Mouse (Mus musculus) stomach, embryonic 15.5 days (tissue): ENCODE data around the gene Plekha6. TPM values are rescaled to one million over a fixed set of nuclear protein-coding genes. Genes with fewer than 3 reads are reported as not detected.

Experiments
- ATAC-seq: fragments of 200-750 bp; cut with Nextera tagmentation; 2 replicates; pipeline ENCODE4 v1.8.0; 2017; ENCODE audit warnings: low read depth, moderate number of reproducible peaks, moderate TSS enrichment; ENCODE audit not compliant: insufficient read depth, low FRiP score
- H3K27ac ChIP-seq: fragments of 300-500 bp; sonication (generic); 2 replicates; pipeline ENCODE4 v1.5.1; 2015; ENCODE audit warnings: mild to moderate bottlenecking, inconsistent platforms
- H3K27me3 ChIP-seq: fragments of 300-500 bp; sonication (generic); replicated peaks from 2 replicates; pipeline ENCODE4 v1.6.1; 2015; ENCODE audit warnings: inconsistent platforms
- H3K36me3 ChIP-seq: fragments of 300-500 bp; sonication (generic); 2 replicates; pipeline ENCODE4 v1.6.1; 2015; ENCODE audit warnings: inconsistent platforms
- H3K4me1 ChIP-seq: fragments of 300-500 bp; sonication (generic); 2 replicates; pipeline ENCODE4 v1.6.1; 2015; ENCODE audit warnings: inconsistent platforms
- H3K4me2 ChIP-seq: fragments of 300-500 bp; sonication (generic); 2 replicates; pipeline ENCODE4 v1.6.1; 2015; ENCODE audit warnings: mild to moderate bottlenecking, inconsistent platforms
- H3K4me3 ChIP-seq: fragments of 300-500 bp; sonication (generic); replicated peaks from 2 replicates; pipeline ENCODE4 v1.5.1; 2015; ENCODE audit warnings: inconsistent platforms
- H3K9ac ChIP-seq: fragments of 300-500 bp; sonication (generic); 2 replicates; pipeline ENCODE4 v1.6.1; 2015; ENCODE audit warnings: inconsistent platforms
- H3K9me3 ChIP-seq: fragments of 300-500 bp; sonication (generic); 2 replicates; pipeline ENCODE4 v1.6.1; 2016; ENCODE audit warnings: inconsistent platforms
- WGBS: fragments of 180-500 bp; shearing (Covaris S2); methylation state at CpG from one replicate; pipeline ENCODE4 v1.1.7; 2015; 5-methylcytosine and 5-hydroxymethylcytosine counted together
- polyA plus RNA-seq: library from polyadenylated mRNA; unstranded; fragments of >200 nt; fragmentation: Nextera tagmentation; extraction: Ambion mirVana; gene quantifications from 2 replicates; pipeline ENCODE4 v1.2.1, GENCODE M21; 2015

Gene Plekha6
- polyA plus RNA-seq, 1 experiment from 2014 or later = 16.5 TPM

- Histone ChIP-seq H3K36me3 (0 out of 2 replicates have a peak, but pooled peaks cover 8% of the 10 kb centered on the region), H3K4me1 (no peaks in the 10 kb centered on the region), H3K27ac (no peak overlapping the region), H3K9ac (no peak overlapping the region), H3K9me3 (no peaks in the 10 kb centered on the region), H3K4me2 (no peak overlapping the region), H3K4me3 (no peak overlapping the region), H3K27me3 (no peaks in the 10 kb centered on the region)
- ATAC-seq = no peak
- 85% methylated on average over 6 of the region's 6 CpGs for WGBS
Measured at GRCm38 (mm10) chr1:133291888-133292287, 127.9 kb downstream of the Plekha6 start.

- Histone ChIP-seq H3K27ac (no peak overlapping the region), H3K9me3 (no peaks in the 10 kb centered on the region), H3K4me2 (no peak overlapping the region), H3K36me3 (0 out of 2 replicates have a peak, but pooled peaks cover 5% of the 10 kb centered on the region), H3K4me1 (no peaks in the 10 kb centered on the region), H3K4me3 (no peak overlapping the region), H3K27me3 (no peaks in the 10 kb centered on the region), H3K9ac (no peak overlapping the region)
- no peak for ATAC-seq
Measured at GRCm38 (mm10) chr1:133292608-133293007, 128.6 kb downstream of the Plekha6 start.

- H3K4me1 ChIP-seq = no peaks in the 10 kb centered on the region
- peaks cover 12% of the 10 kb centered on the region; the same call in 1 of the 2 replicates for H3K36me3 ChIP-seq
- ATAC-seq = no peak
- no peaks in the 10 kb centered on the region for H3K27me3 ChIP-seq
- WGBS = 87% methylated on average over 9 of the region's 9 CpGs
- no peak overlapping the region for H3K4me3 ChIP-seq
- no peak overlapping the region for H3K9ac ChIP-seq
- H3K9me3 ChIP-seq = no peaks in the 10 kb centered on the region
- H3K27ac ChIP-seq = no peak overlapping the region
- no peak overlapping the region for H3K4me2 ChIP-seq
Measured at GRCm38 (mm10) chr1:133296376-133296775, 132.4 kb downstream of the Plekha6 start.

- no peak overlapping the region for H3K4me2 ChIP-seq
Measured at GRCm38 (mm10) chr1:133298816-133299215, 134.8 kb downstream of the Plekha6 start.

GRCm38 (mm10) chr1:133302540-133302939, 138.5 kb downstream of the Plekha6 start:
- Histone ChIP-seq H3K36me3 (peaks cover 12% of the 10 kb centered on the region; the same call in 1 of the 2 replicates), H3K4me2 (no peak overlapping the region), H3K9me3 (no peaks in the 10 kb centered on the region), H3K27ac (peak overlapping the region; percentile 67), H3K27me3 (no peaks in the 10 kb centered on the region), H3K4me3 (no peak overlapping the region), H3K9ac (no peak overlapping the region), H3K4me1 (peaks cover 11% of the 10 kb centered on the region)
- WGBS = 17% methylated on average over 3 of the region's 3 CpGs
- peak; percentile 19; the same call in 1 of the 2 replicates for ATAC-seq

More at GRCm38 (mm10) chr1:133298816-133299215, 134.8 kb downstream of the Plekha6 start:
- H3K36me3 ChIP-seq = peaks cover 12% of the 10 kb centered on the region; the same call in 1 of the 2 replicates
- no peak for ATAC-seq
- peaks cover 11% of the 10 kb centered on the region for H3K4me1 ChIP-seq
- H3K4me3 ChIP-seq = no peak overlapping the region
- WGBS = 57% methylated on average over 14 of the region's 14 CpGs
- no peak overlapping the region for H3K27ac ChIP-seq
- H3K9ac ChIP-seq = no peak overlapping the region
- H3K27me3 ChIP-seq = no peaks in the 10 kb centered on the region
- H3K9me3 ChIP-seq = no peaks in the 10 kb centered on the region

- 4% methylated on average over 4 of the region's 4 CpGs for WGBS
- ATAC-seq = no peak
- no peak overlapping the region for H3K27ac ChIP-seq
Measured at GRCm38 (mm10) chr1:133306842-133307241, 142.8 kb downstream of the Plekha6 start.

GRCm38 (mm10) chr1:133307318-133307717, 143.3 kb downstream of the Plekha6 start:
- ATAC-seq = no peak
- WGBS = 17% methylated on average over 6 of the region's 6 CpGs
- peaks cover 13% of the 10 kb centered on the region for H3K4me1 ChIP-seq
- no peak overlapping the region for H3K9ac ChIP-seq
- no peaks in the 10 kb centered on the region for H3K9me3 ChIP-seq
- H3K4me2 ChIP-seq = no peak overlapping the region
- H3K4me3 ChIP-seq = no peak overlapping the region
- no peak overlapping the region for H3K27ac ChIP-seq
- no peaks in the 10 kb centered on the region for H3K27me3 ChIP-seq
- no peaks in the 10 kb centered on the region for H3K36me3 ChIP-seq

More at GRCm38 (mm10) chr1:133306842-133307241, 142.8 kb downstream of the Plekha6 start:
- H3K36me3 ChIP-seq = no peaks in the 10 kb centered on the region
- no peak overlapping the region for H3K4me3 ChIP-seq
- peaks cover 14% of the 10 kb centered on the region for H3K4me1 ChIP-seq
- H3K27me3 ChIP-seq = no peaks in the 10 kb centered on the region
- no peak overlapping the region for H3K4me2 ChIP-seq
- H3K9ac ChIP-seq = no peak overlapping the region
- no peaks in the 10 kb centered on the region for H3K9me3 ChIP-seq

GRCm38 (mm10) chr1:133309652-133310267, 145.8 kb downstream of the Plekha6 start, which contains the start of gene Golt1a:
Golt1a (plus strand) TSS chr1:133309800.
- 48% methylated on average over 14 of the region's 14 CpGs for WGBS
- H3K9ac ChIP-seq = no peak within 1 kb of the TSS
- peak; percentile 68 for ATAC-seq
- peaks cover 8% of the 10 kb centered on the region; the same call in 1 of the 2 replicates for H3K4me1 ChIP-seq
- no peaks in the 10 kb centered on the region for H3K36me3 ChIP-seq
- H3K4me2 ChIP-seq = peak within 1 kb of the TSS; percentile 41
- H3K27me3 ChIP-seq = no peaks in the 10 kb centered on the region
- H3K4me3 ChIP-seq = peak within 1 kb of the TSS; percentile 29
- no peaks in the 10 kb centered on the region for H3K9me3 ChIP-seq
- H3K27ac ChIP-seq = peak within 1 kb of the TSS; percentile 49; the same call in 1 of the 2 replicates

- Histone ChIP-seq H3K4me2 (no peak overlapping the region), H3K36me3 (no peaks in the 10 kb centered on the region), H3K9ac (no peak overlapping the region), H3K9me3 (no peaks in the 10 kb centered on the region), H3K27me3 (no peaks in the 10 kb centered on the region), H3K4me3 (no peak overlapping the region), H3K27ac (no peak overlapping the region), H3K4me1 (peaks cover 8% of the 10 kb centered on the region; the same call in 1 of the 2 replicates)
- no peak for ATAC-seq
- WGBS = 70% methylated on average over 4 of the region's 4 CpGs
Measured at GRCm38 (mm10) chr1:133311240-133311639, 147.2 kb downstream of the Plekha6 start.

- Histone ChIP-seq H3K4me3 (no peak overlapping the region), H3K27me3 (no peaks in the 10 kb centered on the region), H3K4me1 (peaks cover 8% of the 10 kb centered on the region; the same call in 1 of the 2 replicates), H3K9me3 (no peaks in the 10 kb centered on the region), H3K36me3 (no peaks in the 10 kb centered on the region), H3K4me2 (peak overlapping the region; percentile 25; the same call in 1 of the 2 replicates), H3K27ac (no peak overlapping the region), H3K9ac (no peak overlapping the region)
- WGBS = 27% methylated on average over 10 of the region's 10 CpGs
- ATAC-seq = no peak
Measured at GRCm38 (mm10) chr1:133311946-133312345, 147.9 kb downstream of the Plekha6 start.

GRCm38 (mm10) chr1:133314364-133314763, 150.4 kb downstream of the Plekha6 start:
- Histone ChIP-seq H3K9me3 (no peaks in the 10 kb centered on the region), H3K4me3 (no peak overlapping the region), H3K4me1 (peaks cover 8% of the 10 kb centered on the region; the same call in 1 of the 2 replicates), H3K27me3 (no peaks in the 10 kb centered on the region), H3K4me2 (no peak overlapping the region), H3K9ac (no peak overlapping the region), H3K27ac (no peak overlapping the region), H3K36me3 (no peaks in the 10 kb centered on the region)
- ATAC-seq = no peak
- 28% methylated on average over 8 of the region's 8 CpGs for WGBS

- Histone ChIP-seq H3K36me3 (no peaks in the 10 kb centered on the region), H3K9ac (no peak overlapping the region), H3K4me1 (peaks cover 4% of the 10 kb centered on the region; the same call in 1 of the 2 replicates), H3K4me2 (no peak overlapping the region), H3K4me3 (no peak overlapping the region), H3K27me3 (no peaks in the 10 kb centered on the region), H3K27ac (no peak overlapping the region), H3K9me3 (no peaks in the 10 kb centered on the region)
- no peak for ATAC-seq
- 77% methylated on average over 6 of the region's 6 CpGs for WGBS
Measured at GRCm38 (mm10) chr1:133315775-133316174, 151.8 kb downstream of the Plekha6 start.
